Mouse (Mus musculus): Measurements from ENCODE around the gene Ky. TPM values are rescaled to one million over a fixed set of nuclear protein-coding genes. Genes with fewer than 3 reads are reported as not detected.

Ky gene
- polyA plus RNA-seq (2011; ENCODE audit: insufficient read depth, insufficient read length, low read depth, missing spikeins) = 0.11 and 1.4 TPM in 2 replicates

GRCm38 (mm10) chr9:102505700-102506585, at the start of gene Ky:
Ky (plus strand) TSS chr9:102505750.
- Histone ChIP-seq H3K4me1 (ENCODE audit: control insufficient read depth, insufficient read depth, low read length) (no peaks in the 10 kb centered on the region), H3K4me3 (ENCODE audit: low read depth, low read length) (peak within 1 kb of the TSS; percentile 68), H3K36me3 (ENCODE audit: control insufficient read depth, insufficient read depth, low read length, poor library complexity, severe bottlenecking) (no peaks in the 10 kb centered on the region), H3K27me3 (ENCODE audit: control insufficient read depth, insufficient read depth, low read length, poor library complexity, severe bottlenecking) (peaks cover 3% of the 10 kb centered on the region; the same call in 1 of the 2 replicates), H3K9me3 (replicated peaks; ENCODE audit: control insufficient read depth, insufficient read depth, low read length, poor library complexity, severe bottlenecking) (no peaks in the 10 kb centered on the region), H3K9ac (ENCODE audit: low read depth, poor library complexity, severe bottlenecking) (peak within 1 kb of the TSS; percentile 39), H3K27ac (ENCODE audit: insufficient read depth, low read length) (no peak within 1 kb of the TSS)
- no peak for TF ChIP-seq POLR2A (IDR thresholded peaks at IDR 0.05; ENCODE audit: insufficient read depth, low read length)
- peak; percentile 0 for TF ChIP-seq CTCF (IDR thresholded peaks at IDR 0.05; ENCODE audit: low read depth, low read length)

GRCm38 (mm10) chr9:102462251-102462650, 43.3 kb upstream of the Ky start:
- H3K27me3 ChIP-seq (ENCODE audit: control insufficient read depth, insufficient read depth, low read length, poor library complexity, severe bottlenecking) = no peaks in the 10 kb centered on the region
- no peak overlapping the region for H3K9ac ChIP-seq (ENCODE audit: low read depth, poor library complexity, severe bottlenecking)
- H3K27ac ChIP-seq (ENCODE audit: insufficient read depth, low read length) = no peak overlapping the region
- H3K9me3 ChIP-seq (replicated peaks; ENCODE audit: control insufficient read depth, insufficient read depth, low read length, poor library complexity, severe bottlenecking) = no peaks in the 10 kb centered on the region
- no peak for TF ChIP-seq POLR2A (IDR thresholded peaks at IDR 0.05; ENCODE audit: insufficient read depth, low read length)
- no peak for TF ChIP-seq CTCF (IDR thresholded peaks at IDR 0.05; ENCODE audit: low read depth, low read length)
- TF ChIP-seq EP300 (IDR thresholded peaks at IDR 0.05; ENCODE audit: insufficient read depth, low read depth, low read length) = no peak
- H3K4me1 ChIP-seq (ENCODE audit: control insufficient read depth, insufficient read depth, low read length) = no peaks in the 10 kb centered on the region
- H3K4me3 ChIP-seq (ENCODE audit: low read depth, low read length) = no peak overlapping the region
- no peaks in the 10 kb centered on the region for H3K36me3 ChIP-seq (ENCODE audit: control insufficient read depth, insufficient read depth, low read length, poor library complexity, severe bottlenecking)

GRCm38 (mm10) chr9:102465044-102465443, 40.5 kb upstream of the Ky start:
- Histone ChIP-seq H3K4me1 (ENCODE audit: control insufficient read depth, insufficient read depth, low read length) (no peaks in the 10 kb centered on the region), H3K36me3 (ENCODE audit: control insufficient read depth, insufficient read depth, low read length, poor library complexity, severe bottlenecking) (no peaks in the 10 kb centered on the region), H3K27me3 (ENCODE audit: control insufficient read depth, insufficient read depth, low read length, poor library complexity, severe bottlenecking) (no peaks in the 10 kb centered on the region), H3K27ac (ENCODE audit: insufficient read depth, low read length) (no peak overlapping the region), H3K4me3 (ENCODE audit: low read depth, low read length) (no peak overlapping the region), H3K9me3 (replicated peaks; ENCODE audit: control insufficient read depth, insufficient read depth, low read length, poor library complexity, severe bottlenecking) (no peaks in the 10 kb centered on the region), H3K9ac (ENCODE audit: low read depth, poor library complexity, severe bottlenecking) (no peak overlapping the region)
- TF ChIP-seq EP300 (IDR thresholded peaks at IDR 0.05; ENCODE audit: insufficient read depth, low read depth, low read length) (no peak), POLR2A (IDR thresholded peaks at IDR 0.05; ENCODE audit: insufficient read depth, low read length) (no peak), CTCF (IDR thresholded peaks at IDR 0.05; ENCODE audit: low read depth, low read length) (no peak)

- no peaks in the 10 kb centered on the region for H3K27me3 ChIP-seq (ENCODE audit: control insufficient read depth, insufficient read depth, low read length, poor library complexity, severe bottlenecking)
- no peak for TF ChIP-seq EP300 (IDR thresholded peaks at IDR 0.05; ENCODE audit: insufficient read depth, low read depth, low read length)
- no peak for TF ChIP-seq POLR2A (IDR thresholded peaks at IDR 0.05; ENCODE audit: insufficient read depth, low read length)
- TF ChIP-seq CTCF (IDR thresholded peaks at IDR 0.05; ENCODE audit: low read depth, low read length) = no peak
- no peak overlapping the region for H3K9ac ChIP-seq (ENCODE audit: low read depth, poor library complexity, severe bottlenecking)
- H3K36me3 ChIP-seq (ENCODE audit: control insufficient read depth, insufficient read depth, low read length, poor library complexity, severe bottlenecking) = no peaks in the 10 kb centered on the region
- peaks cover 3% of the 10 kb centered on the region for H3K9me3 ChIP-seq (replicated peaks; ENCODE audit: control insufficient read depth, insufficient read depth, low read length, poor library complexity, severe bottlenecking)
- no peak overlapping the region for H3K27ac ChIP-seq (ENCODE audit: insufficient read depth, low read length)
- H3K4me3 ChIP-seq (ENCODE audit: low read depth, low read length) = no peak overlapping the region
- no peaks in the 10 kb centered on the region for H3K4me1 ChIP-seq (ENCODE audit: control insufficient read depth, insufficient read depth, low read length)
Measured at GRCm38 (mm10) chr9:102465726-102466125, 39.8 kb upstream of the Ky start.

GRCm38 (mm10) chr9:102470076-102470819, 35.3 kb upstream of the Ky start:
- H3K27ac ChIP-seq (ENCODE audit: insufficient read depth, low read length) = no peak overlapping the region
- H3K27me3 ChIP-seq (ENCODE audit: control insufficient read depth, insufficient read depth, low read length, poor library complexity, severe bottlenecking) = no peaks in the 10 kb centered on the region
- no peaks in the 10 kb centered on the region for H3K36me3 ChIP-seq (ENCODE audit: control insufficient read depth, insufficient read depth, low read length, poor library complexity, severe bottlenecking)
- H3K4me3 ChIP-seq (ENCODE audit: low read depth, low read length) = no peak overlapping the region
- peaks cover 3% of the 10 kb centered on the region for H3K9me3 ChIP-seq (replicated peaks; ENCODE audit: control insufficient read depth, insufficient read depth, low read length, poor library complexity, severe bottlenecking)
- TF ChIP-seq CTCF (IDR thresholded peaks at IDR 0.05; ENCODE audit: low read depth, low read length) (no peak), EP300 (IDR thresholded peaks at IDR 0.05; ENCODE audit: insufficient read depth, low read depth, low read length) (no peak), POLR2A (IDR thresholded peaks at IDR 0.05; ENCODE audit: insufficient read depth, low read length) (no peak)
- H3K4me1 ChIP-seq (ENCODE audit: control insufficient read depth, insufficient read depth, low read length) = no peaks in the 10 kb centered on the region
- H3K9ac ChIP-seq (ENCODE audit: low read depth, poor library complexity, severe bottlenecking) = no peak overlapping the region

All from ES-Bruce4 (cell line).